Mouse (Mus musculus) embryonic facial prominence, embryonic 11.5 days (tissue): ENCODE measurements at regions not wholly inside any gene's neighbourhood (a gene's known extent, or its start where the extent isn't known, plus 50 kb on each side); places are given as distances from the start of the nearest gene placed in this dataset.

Experiments
- ATAC-seq: fragments of 200-750 bp; cut with Nextera tagmentation; replicated peaks from 2 replicates; pipeline ENCODE4 v1.8.0; 2017; ENCODE audit warnings: low read depth; ENCODE audit not compliant: insufficient number of reproducible peaks, low FRiP score, low TSS enrichment
- DNase-seq: peaks from one replicate; pipeline ENCODE4 v3.0.0-alpha.2; 2015; ENCODE audit warnings: low spot score
- H3K27ac ChIP-seq: fragments of 300-500 bp; sonication (generic); replicated peaks from 2 replicates; pipeline ENCODE4 v1.5.1; 2014; ENCODE audit warnings: mild to moderate bottlenecking, low read depth, low read length, control low read depth
- H3K27me3 ChIP-seq: fragments of 300-500 bp; sonication (generic); 2 replicates; pipeline ENCODE4 v1.6.1; 2014; ENCODE audit warnings: mild to moderate bottlenecking, low read length, moderate library complexity, mixed read lengths; ENCODE audit not compliant: control insufficient read depth, insufficient read depth
- H3K36me3 ChIP-seq: fragments of 300-500 bp; sonication (generic); replicated peaks from 2 replicates; pipeline ENCODE4 v1.6.1; 2014; ENCODE audit warnings: low read depth, mild to moderate bottlenecking, low read length, moderate library complexity, mixed read lengths; ENCODE audit not compliant: control insufficient read depth, insufficient read depth
- H3K4me1 ChIP-seq: fragments of 300-500 bp; sonication (generic); 2 replicates; pipeline ENCODE4 v1.6.1; 2014; ENCODE audit warnings: low read length, mixed read lengths; ENCODE audit not compliant: control insufficient read depth, insufficient read depth
- H3K4me2 ChIP-seq: fragments of 300-500 bp; sonication (generic); 2 replicates; pipeline ENCODE4 v1.6.1; 2014; ENCODE audit warnings: low read depth, mild to moderate bottlenecking, control low read depth, low read length, moderate library complexity
- H3K4me3 ChIP-seq: fragments of 300-500 bp; sonication (generic); 2 replicates; pipeline ENCODE4 v1.5.1; 2014; ENCODE audit warnings: low read depth, low read length, control low read depth
- H3K9ac ChIP-seq: fragments of 300-500 bp; sonication (generic); replicated peaks from 2 replicates; pipeline ENCODE4 v1.6.1; 2014; ENCODE audit warnings: mild to moderate bottlenecking, control low read depth, low read length
- H3K9me3 ChIP-seq: fragments of 300-500 bp; sonication (generic); replicated peaks from 2 replicates; pipeline ENCODE4 v1.6.1; 2016; ENCODE audit warnings: mild to moderate bottlenecking, low read length, inconsistent platforms, mixed read lengths; ENCODE audit not compliant: control insufficient read depth
- WGBS: fragments of 180-500 bp; shearing (Covaris S2); extraction: QIAGEN DNeasy Blood & Tissue Kit; methylation state at CpG from one replicate; pipeline ENCODE4 v1.1.7; 2014; 5-methylcytosine and 5-hydroxymethylcytosine counted together

DNA sequence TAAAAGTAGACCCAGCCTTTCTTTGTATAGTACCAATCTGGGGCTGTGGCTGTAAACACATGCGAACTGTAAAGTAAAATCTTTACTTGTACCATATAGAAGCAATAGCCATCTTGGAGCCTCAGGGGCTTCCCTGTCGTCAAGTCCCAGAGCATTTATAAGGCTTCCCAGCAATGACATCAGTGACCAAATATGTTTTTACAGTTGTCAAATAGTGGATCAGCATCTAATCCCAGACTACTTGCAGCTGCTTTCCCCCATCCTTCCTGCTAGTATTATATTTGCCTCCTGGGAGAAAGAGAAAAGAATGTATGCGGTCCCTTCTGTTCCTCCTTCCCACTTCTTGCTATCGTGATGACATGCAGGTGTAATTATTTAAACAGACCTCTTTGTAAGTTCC lies 531.5 kb upstream of the Zic4 start:
- ATAC-seq (no peak), DNase-seq (peak; percentile 17)
- no peak overlapping the region for H3K4me2 ChIP-seq
- 60% methylated on average over 4 of the region's 4 CpGs for WGBS
- H3K4me1 ChIP-seq: no peaks in the 10 kb centered on the region
- H3K9me3 ChIP-seq: no peaks in the 10 kb centered on the region
- H3K27ac ChIP-seq: no peak overlapping the region
- H3K27me3 ChIP-seq: no peaks in the 10 kb centered on the region
- no peak overlapping the region for H3K9ac ChIP-seq
- H3K36me3 ChIP-seq: no peaks in the 10 kb centered on the region
- no peak overlapping the region for H3K4me3 ChIP-seq

- Histone ChIP-seq H3K27me3 (no peaks in the 10 kb centered on the region), H3K9me3 (no peaks in the 10 kb centered on the region), H3K9ac (no peak overlapping the region), H3K4me3 (no peak overlapping the region), H3K36me3 (no peaks in the 10 kb centered on the region), H3K4me2 (no peak overlapping the region), H3K27ac (no peak overlapping the region), H3K4me1 (no peaks in the 10 kb centered on the region)
- DNase-seq (peak; percentile 7), ATAC-seq (no peak)
- WGBS: 23% methylated on average over 3 of the region's 3 CpGs
Measured at GRCm38 (mm10) chr9:90833743-90834539, 528.3 kb upstream of the Zic4 start.

GRCm38 (mm10) chr9:90838184-90838926 lies 523.9 kb upstream of the Zic4 start:
- no peaks in the 10 kb centered on the region for H3K4me1 ChIP-seq
- WGBS: 72% methylated on average over 6 of the region's 6 CpGs
- 0 out of 2 replicates have a peak, but pooled peaks have one; percentile 65 for ATAC-seq

DNA sequence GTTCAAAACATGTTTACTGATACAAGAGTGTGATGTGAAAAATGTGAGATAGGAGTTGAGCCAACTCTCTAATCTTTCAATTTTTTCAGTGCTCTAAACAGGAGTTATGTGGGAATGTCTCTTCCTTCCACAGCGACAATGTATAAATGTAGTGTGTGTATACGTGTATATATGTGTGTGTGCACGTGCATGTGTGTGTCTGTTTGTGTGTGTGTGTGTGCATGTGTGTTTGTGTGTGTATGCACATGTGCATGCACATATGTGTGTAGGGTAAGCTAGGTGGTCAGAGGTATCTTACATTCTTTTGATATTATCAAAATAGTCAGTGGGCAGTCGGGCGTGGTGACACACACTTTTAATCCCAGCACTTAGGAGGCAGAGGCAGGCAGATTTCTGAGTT lies 511.2 kb upstream of the Zic4 start:
- Histone ChIP-seq H3K27ac (no peak overlapping the region), H3K4me1 (no peaks in the 10 kb centered on the region), H3K9me3 (no peaks in the 10 kb centered on the region), H3K36me3 (no peaks in the 10 kb centered on the region), H3K27me3 (no peaks in the 10 kb centered on the region), H3K4me3 (no peak overlapping the region), H3K9ac (no peak overlapping the region), H3K4me2 (no peak overlapping the region)
- DNase-seq (no peak), ATAC-seq (no peak)
- WGBS: 91% methylated on average over 5 of the region's 5 CpGs

More at GRCm38 (mm10) chr9:90838184-90838926, 523.9 kb upstream of the Zic4 start:
- Histone ChIP-seq H3K27ac (no peak overlapping the region), H3K4me3 (no peak overlapping the region), H3K36me3 (no peaks in the 10 kb centered on the region), H3K9me3 (no peaks in the 10 kb centered on the region), H3K9ac (no peak overlapping the region), H3K4me2 (no peak overlapping the region), H3K27me3 (no peaks in the 10 kb centered on the region)
- DNase-seq: peak; percentile 25

DNA sequence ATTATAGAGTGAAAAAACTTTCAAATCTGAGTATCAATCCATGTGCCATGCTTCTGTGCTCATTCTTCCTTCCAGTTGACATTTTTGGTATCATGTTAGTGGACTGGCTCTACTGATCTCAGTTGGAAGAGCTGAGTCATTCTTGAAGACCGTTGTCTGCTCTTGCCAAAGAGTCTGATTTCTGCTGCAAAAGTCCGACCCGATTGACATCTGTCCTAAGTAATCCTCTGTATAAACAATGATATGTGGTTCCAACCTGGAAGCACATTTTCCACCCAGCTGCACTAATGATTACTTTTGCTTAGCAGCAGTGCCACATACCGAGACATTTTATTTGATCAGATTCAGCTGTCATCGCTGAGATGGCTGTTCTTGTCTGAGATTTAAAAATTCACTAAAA lies 490.6 kb upstream of the Zic4 start:
- Histone ChIP-seq H3K36me3 (no peaks in the 10 kb centered on the region), H3K4me2 (no peak overlapping the region), H3K4me3 (no peak overlapping the region), H3K4me1 (no peaks in the 10 kb centered on the region), H3K9ac (no peak overlapping the region), H3K27me3 (no peaks in the 10 kb centered on the region), H3K27ac (no peak overlapping the region), H3K9me3 (no peaks in the 10 kb centered on the region)
- DNase-seq: no peak
- WGBS: 62% methylated on average over 5 of the region's 5 CpGs
- no peak for ATAC-seq

- no peaks in the 10 kb centered on the region for H3K4me1 ChIP-seq
- no peak for ATAC-seq
- H3K27me3 ChIP-seq: no peaks in the 10 kb centered on the region
- H3K4me2 ChIP-seq: no peak overlapping the region
- H3K9me3 ChIP-seq: no peaks in the 10 kb centered on the region
- no peak overlapping the region for H3K4me3 ChIP-seq
- no peaks in the 10 kb centered on the region for H3K36me3 ChIP-seq
- H3K9ac ChIP-seq: no peak overlapping the region
- H3K27ac ChIP-seq: no peak overlapping the region
- 90% methylated on average over 1 of the region's 1 CpGs for WGBS
- no peak for DNase-seq
Measured at GRCm38 (mm10) chr9:90884467-90884866, 477.7 kb upstream of the Zic4 start.

- H3K4me2 ChIP-seq: no peak overlapping the region
- no peaks in the 10 kb centered on the region for H3K27me3 ChIP-seq
- DNase-seq (no peak), ATAC-seq (no peak)
- H3K9ac ChIP-seq: no peak overlapping the region
- H3K4me3 ChIP-seq: no peak overlapping the region
- no peak overlapping the region for H3K27ac ChIP-seq
- no peaks in the 10 kb centered on the region for H3K36me3 ChIP-seq
- H3K9me3 ChIP-seq: no peaks in the 10 kb centered on the region
- 93% methylated on average over 3 of the region's 3 CpGs for WGBS
- no peaks in the 10 kb centered on the region for H3K4me1 ChIP-seq
Measured at GRCm38 (mm10) chr9:90887405-90887804, 474.8 kb upstream of the Zic4 start.

GRCm38 (mm10) chr9:90890801-90891200 lies 471.4 kb upstream of the Zic4 start:
- Histone ChIP-seq H3K9me3 (no peaks in the 10 kb centered on the region), H3K4me3 (no peak overlapping the region), H3K4me2 (no peak overlapping the region), H3K27ac (no peak overlapping the region), H3K27me3 (no peaks in the 10 kb centered on the region), H3K9ac (no peak overlapping the region), H3K4me1 (no peaks in the 10 kb centered on the region), H3K36me3 (no peaks in the 10 kb centered on the region)
- 92% methylated on average over 4 of the region's 4 CpGs for WGBS
- no peak for ATAC-seq
- DNase-seq: no peak
